Mouse (Mus musculus) retina, postnatal 7 days (tissue): ENCODE measurements at regions not wholly inside any gene's neighbourhood (a gene's known extent, or its start where the extent isn't known, plus 50 kb on each side); places are given as distances from the start of the nearest gene placed in this dataset.

Experiments used
- DNase-seq: peaks from one replicate; pipeline ENCODE4 v3.0.0-alpha.2; 2012; ENCODE audit warnings: low read depth, low spot score

GRCm38 (mm10) chr14:76188105-76188645 lies 77.5 kb downstream of the Nufip1 start:
- DNase-seq = no peak

GRCm38 (mm10) chr14:76195324-76195723 lies 84.6 kb downstream of the Nufip1 start:
- no peak for DNase-seq

- no peak for DNase-seq
Measured at GRCm38 (mm10) chr14:76197357-76197756, 86.7 kb downstream of the Nufip1 start.

GRCm38 (mm10) chr14:76198406-76198805 lies 87.7 kb downstream of the Nufip1 start:
- no peak for DNase-seq

GRCm38 (mm10) chr14:76202595-76202994 lies 91.9 kb downstream of the Nufip1 start:
- DNase-seq = no peak

- DNase-seq = no peak
Measured at GRCm38 (mm10) chr14:76203135-76203534, 92.4 kb downstream of the Nufip1 start.

- DNase-seq = no peak
Measured at GRCm38 (mm10) chr14:76216446-76217177, 105.9 kb downstream of the Nufip1 start.

- DNase-seq = no peak
Measured at GRCm38 (mm10) chr14:76217178-76217500, 106.4 kb downstream of the Nufip1 start.

- DNase-seq = no peak
Measured at GRCm38 (mm10) chr14:76217571-76218256, 107.0 kb downstream of the Nufip1 start.

GRCm38 (mm10) chr14:76220952-76221351 lies 110.3 kb downstream of the Nufip1 start:
- no peak for DNase-seq

- DNase-seq = no peak
Measured at GRCm38 (mm10) chr14:76221617-76222319, 111.1 kb downstream of the Nufip1 start.

- DNase-seq = no peak
Measured at GRCm38 (mm10) chr14:76222320-76222626, 111.6 kb downstream of the Nufip1 start.

GRCm38 (mm10) chr14:76223036-76223650 lies 112.5 kb downstream of the Nufip1 start:
- no peak for DNase-seq

GRCm38 (mm10) chr14:76223903-76224302 lies 113.2 kb downstream of the Nufip1 start:
- DNase-seq = no peak

- no peak for DNase-seq
Measured at GRCm38 (mm10) chr14:76225532-76225931, 114.8 kb downstream of the Nufip1 start.

- DNase-seq = no peak
Measured at GRCm38 (mm10) chr14:76226621-76227297, 116.1 kb downstream of the Nufip1 start.

GRCm38 (mm10) chr14:76228968-76229555 lies 118.4 kb downstream of the Nufip1 start:
- no peak for DNase-seq

- DNase-seq = no peak
Measured at GRCm38 (mm10) chr14:76239856-76240493, 129.3 kb downstream of the Nufip1 start.

GRCm38 (mm10) chr14:76243581-76244337 lies 133.1 kb downstream of the Nufip1 start:
- no peak for DNase-seq
